Mouse (Mus musculus) liver, embryonic 12.5 days (tissue): ENCODE results near the gene Flna. TPM values are rescaled to one million over a fixed set of nuclear protein-coding genes. Genes with fewer than 3 reads are reported as not detected.
"Not testable (repeated sequence)": the region's sequence is repeated elsewhere in the genome, so short reads cannot be mapped to it uniquely, and the experiment has no call there.

Source experiments
- ATAC-seq: fragments of 200-750 bp; cut with Nextera tagmentation; 2 replicates; pipeline ENCODE4 v1.8.0; 2017; ENCODE audit warnings: moderate number of reproducible peaks, mild to moderate bottlenecking, moderate library complexity
- H3K27ac ChIP-seq: fragments of 300-500 bp; sonication (generic); 2 replicates; pipeline ENCODE4 v1.5.1; 2016; ENCODE audit warnings: mild to moderate bottlenecking
- H3K27me3 ChIP-seq: fragments of 300-500 bp; sonication (generic); replicated peaks from 2 replicates; pipeline ENCODE4 v1.6.1; 2016; ENCODE audit warnings: mild to moderate bottlenecking, moderate library complexity
- H3K36me3 ChIP-seq: fragments of 300-500 bp; sonication (generic); 2 replicates; pipeline ENCODE4 v1.6.1; 2016; ENCODE audit warnings: mild to moderate bottlenecking, moderate library complexity
- H3K4me1 ChIP-seq: fragments of 300-500 bp; sonication (generic); 2 replicates; pipeline ENCODE4 v1.6.1; 2016
- H3K4me2 ChIP-seq: fragments of 300-500 bp; sonication (generic); 2 replicates; pipeline ENCODE4 v1.6.1; 2016; ENCODE audit warnings: mild to moderate bottlenecking, moderate library complexity
- H3K4me3 ChIP-seq: fragments of 300-500 bp; sonication (generic); 2 replicates; pipeline ENCODE4 v1.5.1; 2016; ENCODE audit warnings: mild to moderate bottlenecking, moderate library complexity
- H3K9ac ChIP-seq: fragments of 300-500 bp; sonication (generic); 2 replicates; pipeline ENCODE4 v1.6.1; 2016; ENCODE audit warnings: mild to moderate bottlenecking, moderate library complexity
- H3K9me3 ChIP-seq: fragments of 300-500 bp; sonication (generic); replicated peaks from 2 replicates; pipeline ENCODE4 v1.6.1; 2016; ENCODE audit warnings: mild to moderate bottlenecking, moderate library complexity
- WGBS: fragments of 180-500 bp; shearing (Covaris S2); methylation state at CpG from one replicate; pipeline ENCODE4 v1.1.7; 2016; ENCODE audit not compliant: insufficient replicate concordance; 5-methylcytosine and 5-hydroxymethylcytosine counted together
- polyA plus RNA-seq: library from polyadenylated mRNA; unstranded; fragments of >200 nt; fragmentation: Nextera tagmentation; extraction: Ambion mirVana; gene quantifications from 2 replicates; pipeline ENCODE4 v1.2.1, GENCODE M21; 2016

The Flna gene
- polyA plus RNA-seq, 1 experiment from 2014 or later = 79.2 TPM

DNA sequence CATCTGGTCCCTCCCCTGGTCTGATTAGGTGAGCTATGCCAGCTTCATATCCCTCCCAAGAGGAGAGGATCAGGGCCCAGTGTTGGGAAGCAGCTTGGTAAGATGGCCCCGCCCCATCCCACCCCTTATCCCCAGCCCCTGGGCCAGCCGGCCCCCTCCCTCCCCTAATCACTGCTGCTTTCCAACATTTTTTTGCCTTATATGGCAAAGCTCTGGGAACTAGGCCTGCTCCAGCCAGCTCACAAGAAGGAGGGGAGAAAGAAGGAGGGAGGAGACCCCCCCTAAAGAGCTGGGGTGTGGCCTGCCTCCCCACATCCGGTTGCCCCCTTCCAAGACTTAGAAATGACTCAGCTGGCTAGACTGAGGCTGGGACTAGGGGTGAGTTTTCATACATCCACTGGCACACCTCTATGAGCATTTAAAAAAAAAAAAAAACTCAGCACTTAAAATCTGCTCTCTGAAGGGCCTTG is 5.0 kb downstream of the Flna start:
- Histone ChIP-seq H3K4me2 (peak overlapping the region; percentile 85), H3K27ac (peak overlapping the region; percentile 75; the same call in 1 of the 2 replicates), H3K27me3 (peaks cover 7% of the 10 kb centered on the region; the same call in 1 of the 2 replicates), H3K4me3 (peak overlapping the region; percentile 61), H3K36me3 (peaks cover 35% of the 10 kb centered on the region), H3K9me3 (no peaks in the 10 kb centered on the region), H3K9ac (peak overlapping the region; percentile 67), H3K4me1 (peaks cover 43% of the 10 kb centered on the region)
- WGBS = 22% methylated on average over 1 of the region's 3 CpGs
- ATAC-seq = no peak

DNA sequence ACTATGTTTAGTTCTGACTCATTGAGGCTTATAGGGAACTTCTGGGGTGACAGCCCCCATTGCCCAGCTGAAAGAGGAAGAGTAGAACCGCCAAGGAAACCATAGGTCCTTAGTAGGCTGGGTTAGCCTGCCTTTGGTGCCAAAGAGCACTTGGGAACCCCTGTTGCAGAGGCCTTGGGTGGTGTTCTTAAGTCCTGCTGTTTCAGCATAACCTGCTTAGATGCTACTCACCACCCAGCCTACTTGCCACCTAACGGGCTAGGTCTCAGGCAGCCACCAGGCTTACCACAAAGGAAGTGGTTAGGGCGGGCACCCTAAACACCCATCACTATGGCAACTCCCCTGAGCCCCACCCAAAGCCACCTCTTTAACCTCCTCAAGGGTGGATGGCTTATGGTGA is 5.8 kb downstream of the Flna start:
- H3K36me3 ChIP-seq = peaks cover 44% of the 10 kb centered on the region
- peak overlapping the region; percentile 31; the same call in 1 of the 2 replicates for H3K9ac ChIP-seq
- peak overlapping the region; percentile 45 for H3K27ac ChIP-seq
- H3K4me1 ChIP-seq = peaks cover 34% of the 10 kb centered on the region
- H3K4me2 ChIP-seq = peak overlapping the region; percentile 85
- H3K27me3 ChIP-seq = no peaks in the 10 kb centered on the region
- ATAC-seq = peak; percentile 66
- peak overlapping the region; percentile 61 for H3K4me3 ChIP-seq
- no peaks in the 10 kb centered on the region for H3K9me3 ChIP-seq
- WGBS = 7% methylated on average over 3 of the region's 3 CpGs

DNA sequence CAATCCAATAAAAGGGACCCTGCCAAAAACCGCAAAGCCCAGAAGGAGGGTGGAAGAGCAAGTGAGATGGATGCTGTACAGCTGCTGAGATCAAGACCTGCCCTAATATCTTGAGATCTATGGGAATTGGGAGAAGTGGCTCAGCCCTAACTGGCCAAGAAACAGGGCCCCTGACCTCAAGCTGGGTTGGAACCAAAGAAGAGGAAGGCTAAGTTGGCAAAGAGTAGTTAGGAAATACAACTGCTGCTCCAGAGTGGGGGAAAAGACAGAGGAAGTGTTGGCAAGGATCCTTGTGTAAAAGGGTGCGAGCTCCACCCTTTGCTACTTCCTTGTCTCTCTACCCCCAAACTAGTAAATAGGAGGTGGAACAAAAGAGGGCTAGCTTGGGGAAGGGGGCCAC is 6.2 kb downstream of the Flna start:
- ATAC-seq = no peak
- H3K9me3 ChIP-seq = no peaks in the 10 kb centered on the region
- peak overlapping the region; percentile 45; the same call in 1 of the 2 replicates for H3K27ac ChIP-seq
- WGBS = 56% methylated on average over 2 of the region's 2 CpGs
- H3K27me3 ChIP-seq = no peaks in the 10 kb centered on the region
- H3K9ac ChIP-seq = peak overlapping the region; percentile 31; the same call in 1 of the 2 replicates
- H3K36me3 ChIP-seq = peaks cover 48% of the 10 kb centered on the region
- no peak overlapping the region for H3K4me3 ChIP-seq
- peak overlapping the region; percentile 85 for H3K4me2 ChIP-seq
- H3K4me1 ChIP-seq = peaks cover 32% of the 10 kb centered on the region

DNA sequence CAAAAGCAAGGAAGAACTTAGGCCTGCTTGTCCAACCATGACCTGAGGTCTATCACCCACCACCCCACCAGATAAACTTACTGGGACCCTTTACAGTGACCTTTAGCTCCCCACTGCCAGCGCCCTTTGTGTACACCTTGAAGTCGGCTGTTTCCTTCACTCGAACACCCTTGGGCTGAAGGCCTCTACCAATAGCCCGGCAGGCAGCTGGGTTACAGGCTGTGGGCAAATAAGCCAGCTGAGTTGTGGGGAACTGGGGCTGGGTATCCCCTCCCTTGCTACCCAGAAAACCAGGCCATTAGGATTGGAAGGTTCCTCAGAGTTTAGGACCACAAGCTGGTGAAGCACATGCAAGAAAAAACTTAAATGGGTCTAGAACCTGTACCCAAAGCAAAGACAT is 9.3 kb downstream of the Flna start:
- 89% methylated on average over 4 of the region's 4 CpGs for WGBS

DNA sequence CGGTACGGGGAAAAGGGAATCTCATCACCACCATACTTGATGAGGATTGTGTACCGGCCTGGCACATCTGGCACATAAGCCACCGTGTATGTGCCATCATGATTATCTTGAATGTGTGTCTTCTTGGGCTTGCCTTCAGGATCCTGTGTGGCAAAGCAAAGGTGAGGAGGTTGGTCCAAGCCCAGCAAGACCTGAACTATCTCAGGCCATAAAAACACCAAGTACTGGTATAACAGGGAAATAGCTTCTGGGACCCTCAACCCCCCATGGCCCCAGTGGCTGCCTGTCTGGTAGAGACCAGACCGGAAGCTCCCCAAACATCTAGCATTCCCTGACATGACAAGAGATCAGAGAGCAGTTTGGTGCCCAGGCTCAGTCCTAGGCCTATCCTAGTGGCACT is 16.4 kb downstream of the Flna start:
- Histone ChIP-seq H3K4me1 (no peaks in the 10 kb centered on the region), H3K9ac (no peak overlapping the region), H3K36me3 (peaks cover 88% of the 10 kb centered on the region), H3K9me3 (no peaks in the 10 kb centered on the region), H3K4me2 (no peak overlapping the region), H3K4me3 (no peak overlapping the region), H3K27me3 (no peaks in the 10 kb centered on the region), H3K27ac (no peak overlapping the region)
- ATAC-seq = no peak
- WGBS = 84% methylated on average over 5 of the region's 5 CpGs

More for the DNA sequence above, 9.3 kb downstream of the Flna start:
- H3K4me2 ChIP-seq = no peak overlapping the region
- peaks cover 73% of the 10 kb centered on the region for H3K36me3 ChIP-seq
- ATAC-seq = no peak
- no peak overlapping the region for H3K27ac ChIP-seq
- no peaks in the 10 kb centered on the region for H3K9me3 ChIP-seq
- peaks cover 25% of the 10 kb centered on the region for H3K4me1 ChIP-seq
- H3K9ac ChIP-seq = no peak overlapping the region
- no peak overlapping the region for H3K4me3 ChIP-seq
- no peaks in the 10 kb centered on the region for H3K27me3 ChIP-seq

- H3K4me2 ChIP-seq = no peak overlapping the region
- no peak overlapping the region for H3K4me3 ChIP-seq
- 75% methylated on average over 1 of the region's 1 CpGs for WGBS
- ATAC-seq = no peak
- no peaks in the 10 kb centered on the region for H3K9me3 ChIP-seq
- H3K4me1 ChIP-seq = no peaks in the 10 kb centered on the region
- no peak overlapping the region for H3K27ac ChIP-seq
- no peak overlapping the region for H3K9ac ChIP-seq
- peaks cover 93% of the 10 kb centered on the region for H3K36me3 ChIP-seq
- no peaks in the 10 kb centered on the region for H3K27me3 ChIP-seq
Measured at GRCm38 (mm10) chrX:74230038-74230437, 19.6 kb downstream of the Flna start.

DNA sequence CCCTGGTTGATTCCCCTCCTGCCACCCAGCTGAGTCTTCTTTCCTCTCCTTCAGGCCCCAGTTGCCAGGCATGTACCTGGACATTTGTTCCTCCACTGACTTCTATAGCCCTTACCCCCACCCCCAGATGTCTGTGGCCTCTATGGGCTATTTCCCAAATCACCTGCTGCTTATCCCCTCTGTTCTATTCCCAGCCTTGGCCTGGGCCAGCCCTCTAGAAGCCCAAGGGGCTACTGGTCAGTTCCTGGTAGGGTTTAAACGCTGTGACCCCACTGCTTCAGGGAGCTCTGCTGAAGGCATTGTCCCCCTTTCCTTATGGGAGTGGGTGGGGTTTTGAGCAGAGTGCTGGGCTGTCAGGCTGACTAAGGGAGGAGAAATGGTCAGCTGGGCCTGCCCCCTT is 29.5 kb downstream of the Flna start:
- not testable (repeated sequence) for H3K4me3 ChIP-seq, H3K27ac ChIP-seq, H3K9ac ChIP-seq, H3K4me1 ChIP-seq, H3K9me3 ChIP-seq, H3K27me3 ChIP-seq, ATAC-seq, H3K4me2 ChIP-seq
- 50% methylated on average over 1 of the region's 1 CpGs for WGBS
- H3K36me3 ChIP-seq = peaks cover 22% of the 10 kb centered on the region

GRCm38 (mm10) chrX:74219449-74219848 is 30.2 kb downstream of the Flna start:
- ATAC-seq = no peak
- H3K9me3 ChIP-seq = no peaks in the 10 kb centered on the region
- H3K4me1 ChIP-seq = no peaks in the 10 kb centered on the region
- no peak overlapping the region for H3K4me3 ChIP-seq
- peaks cover 16% of the 10 kb centered on the region for H3K36me3 ChIP-seq
- 55% methylated on average over 13 of the region's 13 CpGs for WGBS
- no peak overlapping the region for H3K9ac ChIP-seq
- H3K27me3 ChIP-seq = no peaks in the 10 kb centered on the region
- no peak overlapping the region for H3K4me2 ChIP-seq
- no peak overlapping the region for H3K27ac ChIP-seq

DNA sequence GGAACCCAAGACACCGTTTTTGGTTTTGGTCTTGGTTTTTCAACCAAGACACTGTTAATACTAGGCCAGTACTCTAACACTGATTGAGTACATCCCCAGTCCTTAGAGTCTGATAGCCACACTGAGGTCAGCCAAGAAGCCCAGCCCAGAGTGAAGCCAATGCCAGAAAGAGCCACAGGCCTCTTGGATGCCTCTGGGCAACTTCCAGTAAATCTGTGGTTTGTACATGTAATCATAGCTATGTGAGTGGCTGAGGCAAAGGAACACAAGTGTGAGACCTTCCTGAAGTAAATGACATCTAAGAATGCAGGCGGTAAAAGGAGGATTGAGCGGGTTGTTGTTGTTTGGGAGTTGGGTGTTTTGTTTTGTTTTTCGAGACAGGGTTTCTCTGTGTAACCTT is 31.1 kb downstream of the Flna start:
- no peak for ATAC-seq
- Histone ChIP-seq H3K27ac (no peak overlapping the region), H3K9ac (no peak overlapping the region), H3K4me3 (no peak overlapping the region), H3K9me3 (no peaks in the 10 kb centered on the region), H3K27me3 (no peaks in the 10 kb centered on the region), H3K4me2 (no peak overlapping the region), H3K36me3 (peaks cover 8% of the 10 kb centered on the region; the same call in 1 of the 2 replicates), H3K4me1 (no peaks in the 10 kb centered on the region)
- 74% methylated on average over 4 of the region's 4 CpGs for WGBS

- Histone ChIP-seq H3K27ac (no peak overlapping the region), H3K4me2 (no peak overlapping the region), H3K4me1 (no peaks in the 10 kb centered on the region), H3K4me3 (no peak overlapping the region), H3K27me3 (no peaks in the 10 kb centered on the region), H3K9ac (no peak overlapping the region), H3K9me3 (no peaks in the 10 kb centered on the region), H3K36me3 (no peaks in the 10 kb centered on the region)
- ATAC-seq = no peak
- 50% methylated on average over 2 of the region's 2 CpGs for WGBS
Measured at GRCm38 (mm10) chrX:74203556-74203955, 46.1 kb downstream of the Flna start.

DNA sequence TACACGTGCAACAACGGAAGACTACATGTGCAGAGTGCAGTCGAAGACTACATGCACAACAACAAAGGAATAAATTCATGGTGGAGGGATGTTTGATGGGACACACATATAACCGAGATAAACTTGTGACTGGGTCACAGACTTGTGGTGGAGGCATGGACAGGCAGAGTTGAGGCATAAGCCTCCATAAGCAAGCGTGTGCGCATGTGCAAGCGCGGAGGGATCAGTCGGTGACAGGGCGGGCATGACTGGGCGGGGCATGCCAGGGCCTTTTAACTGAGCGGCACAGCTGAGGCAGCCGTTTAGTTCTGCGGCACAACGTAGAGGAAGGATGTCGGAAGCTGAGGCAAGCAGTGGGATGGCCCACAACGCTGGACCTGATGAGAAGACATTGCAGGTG is 72.7 kb downstream of the Flna start, which contains the start of gene Tktl1:
Gene Tktl1 (plus strand): TSS at position 301 of the 400 bp plus-strand sequence.
- Histone ChIP-seq H3K4me3 (no peak within 1 kb of the TSS), H3K36me3 (no peaks in the 10 kb centered on the region), H3K9ac (no peak within 1 kb of the TSS), H3K4me2 (no peak within 1 kb of the TSS), H3K27ac (no peak within 1 kb of the TSS), H3K9me3 (0 out of 2 replicates have a peak, but pooled peaks cover 2% of the 10 kb centered on the region), H3K27me3 (no peaks in the 10 kb centered on the region), H3K4me1 (no peaks in the 10 kb centered on the region)
- ATAC-seq = no peak
- 78% methylated on average over 17 of the region's 17 CpGs for WGBS
